Mouse (Mus musculus) embryonic facial prominence, embryonic 13.5 days (tissue): ENCODE results near the gene Pde4d. TPM values are rescaled to one million over a fixed set of nuclear protein-coding genes. Genes with fewer than 3 reads are reported as not detected.
"Not testable (repeated sequence)": the region's sequence is repeated elsewhere in the genome, so short reads cannot be mapped to it uniquely, and the experiment has no call there.

ENCODE experiments used
- ATAC-seq: fragments of 200-750 bp; cut with Nextera tagmentation; 2 replicates; pipeline ENCODE4 v1.8.0; 2017; ENCODE audit warnings: low read depth; ENCODE audit not compliant: insufficient number of reproducible peaks, insufficient read depth, low FRiP score, low TSS enrichment
- H3K27ac ChIP-seq: fragments of 300-500 bp; sonication (generic); 2 replicates; pipeline ENCODE4 v1.5.1; 2015; ENCODE audit warnings: moderate library complexity, mild to moderate bottlenecking, inconsistent platforms
- H3K27me3 ChIP-seq: fragments of 300-500 bp; sonication (generic); 2 replicates; pipeline ENCODE4 v1.6.1; 2015; ENCODE audit warnings: mild to moderate bottlenecking, inconsistent platforms
- H3K36me3 ChIP-seq: fragments of 300-500 bp; sonication (generic); 2 replicates; pipeline ENCODE4 v1.6.1; 2015; ENCODE audit warnings: mild to moderate bottlenecking, inconsistent platforms
- H3K4me1 ChIP-seq: fragments of 300-500 bp; sonication (generic); 2 replicates; pipeline ENCODE4 v1.6.1; 2015; ENCODE audit warnings: inconsistent platforms
- H3K4me2 ChIP-seq: fragments of 300-500 bp; sonication (generic); 2 replicates; pipeline ENCODE4 v1.6.1; 2015; ENCODE audit warnings: moderate library complexity, mild to moderate bottlenecking, inconsistent platforms
- H3K4me3 ChIP-seq: fragments of 300-500 bp; sonication (generic); 2 replicates; pipeline ENCODE4 v1.5.1; 2015; ENCODE audit warnings: mild to moderate bottlenecking, inconsistent platforms
- H3K9ac ChIP-seq: fragments of 300-500 bp; sonication (generic); 2 replicates; pipeline ENCODE4 v1.6.1; 2015; ENCODE audit warnings: mild to moderate bottlenecking, inconsistent platforms
- H3K9me3 ChIP-seq: fragments of 300-500 bp; sonication (generic); 2 replicates; pipeline ENCODE4 v1.6.1; 2016; ENCODE audit warnings: inconsistent platforms
- WGBS: fragments of 180-500 bp; shearing (Covaris S2); methylation state at CpG from one replicate; pipeline ENCODE4 v1.1.7; 2015; ENCODE audit warnings: mixed read lengths; 5-methylcytosine and 5-hydroxymethylcytosine counted together
- polyA plus RNA-seq: library from polyadenylated mRNA; unstranded; fragments of >200 nt; fragmentation: Nextera tagmentation; extraction: Ambion mirVana; gene quantifications from 2 replicates; pipeline ENCODE4 v1.2.1, GENCODE M21; 2015

Pde4d gene
- polyA plus RNA-seq, 1 experiment from 2014 or later: 22.9 TPM

- H3K36me3 ChIP-seq, ATAC-seq, H3K27me3 ChIP-seq, H3K9me3 ChIP-seq, H3K4me2 ChIP-seq, H3K9ac ChIP-seq, H3K4me1 ChIP-seq, H3K27ac ChIP-seq, H3K4me3 ChIP-seq: not testable (repeated sequence)
- 81% methylated on average over 3 of the region's 3 CpGs for WGBS
Measured at GRCm38 (mm10) chr13:108797620-108798019, 347.9 kb downstream of the Pde4d start.

DNA sequence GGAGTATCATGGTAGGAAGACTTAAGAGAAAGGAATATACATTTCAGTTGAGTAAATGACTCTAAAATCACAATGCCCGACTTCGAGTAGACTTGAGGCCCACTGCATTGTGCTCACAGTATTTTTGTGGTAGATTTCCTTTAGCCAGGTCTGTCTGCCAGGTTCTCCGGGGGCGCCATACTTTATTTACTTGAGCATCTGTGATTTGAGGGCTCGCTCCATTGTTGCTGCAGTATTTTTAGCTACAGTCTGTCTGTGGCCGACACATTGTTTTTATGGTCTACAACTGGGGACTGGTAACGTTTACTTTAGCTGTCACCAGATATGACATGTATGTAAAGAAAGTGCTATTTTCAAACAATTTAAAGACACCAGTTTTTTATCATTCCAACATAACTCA lies 359.4 kb downstream of the Pde4d start:
- Histone ChIP-seq H3K9ac (no peak overlapping the region), H3K27ac (no peak overlapping the region), H3K36me3 (no peaks in the 10 kb centered on the region), H3K4me2 (no peak overlapping the region), H3K27me3 (no peaks in the 10 kb centered on the region), H3K9me3 (no peaks in the 10 kb centered on the region), H3K4me1 (no peaks in the 10 kb centered on the region), H3K4me3 (no peak overlapping the region)
- WGBS: 85% methylated on average over 7 of the region's 7 CpGs
- no peak for ATAC-seq

DNA sequence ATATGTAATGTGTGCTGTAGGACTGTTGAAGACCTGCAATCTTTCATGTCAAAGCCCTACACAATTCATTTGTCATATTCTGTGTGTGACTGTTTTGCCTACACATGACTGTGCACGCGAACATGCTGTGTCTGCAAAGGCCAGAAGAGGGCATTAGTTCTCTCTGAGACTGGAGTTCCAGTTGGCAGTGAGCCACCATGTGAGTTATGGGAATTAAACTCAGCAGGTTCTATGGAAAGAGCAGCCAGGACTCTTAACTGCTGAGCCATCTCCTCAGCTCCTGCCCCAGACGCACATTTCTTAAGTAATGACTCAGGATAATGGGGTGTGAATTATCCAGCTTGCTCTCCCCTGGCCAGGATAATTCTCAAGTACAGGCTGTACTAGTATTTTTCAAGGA lies 363.2 kb downstream of the Pde4d start:
- no peak for ATAC-seq
- 47% methylated on average over 3 of the region's 3 CpGs for WGBS
- Histone ChIP-seq H3K4me2 (no peak overlapping the region), H3K9ac (no peak overlapping the region), H3K4me1 (no peaks in the 10 kb centered on the region), H3K27ac (no peak overlapping the region), H3K4me3 (no peak overlapping the region), H3K9me3 (no peaks in the 10 kb centered on the region), H3K36me3 (no peaks in the 10 kb centered on the region), H3K27me3 (no peaks in the 10 kb centered on the region)

- Histone ChIP-seq H3K4me3 (no peak overlapping the region), H3K4me2 (no peak overlapping the region), H3K4me1 (no peaks in the 10 kb centered on the region), H3K27ac (no peak overlapping the region), H3K9me3 (no peaks in the 10 kb centered on the region), H3K9ac (no peak overlapping the region), H3K27me3 (no peaks in the 10 kb centered on the region), H3K36me3 (no peaks in the 10 kb centered on the region)
- no peak for ATAC-seq
- WGBS: 82% methylated on average over 6 of the region's 6 CpGs
Measured at GRCm38 (mm10) chr13:108819846-108820408, 370.2 kb downstream of the Pde4d start.

- Histone ChIP-seq H3K36me3 (no peaks in the 10 kb centered on the region), H3K27me3 (no peaks in the 10 kb centered on the region), H3K4me1 (no peaks in the 10 kb centered on the region), H3K4me3 (no peak overlapping the region), H3K9me3 (no peaks in the 10 kb centered on the region), H3K4me2 (no peak overlapping the region), H3K27ac (no peak overlapping the region), H3K9ac (no peak overlapping the region)
- WGBS: 84% methylated on average over 2 of the region's 2 CpGs
- ATAC-seq: no peak
Measured at GRCm38 (mm10) chr13:108820487-108820886, 370.7 kb downstream of the Pde4d start.

DNA sequence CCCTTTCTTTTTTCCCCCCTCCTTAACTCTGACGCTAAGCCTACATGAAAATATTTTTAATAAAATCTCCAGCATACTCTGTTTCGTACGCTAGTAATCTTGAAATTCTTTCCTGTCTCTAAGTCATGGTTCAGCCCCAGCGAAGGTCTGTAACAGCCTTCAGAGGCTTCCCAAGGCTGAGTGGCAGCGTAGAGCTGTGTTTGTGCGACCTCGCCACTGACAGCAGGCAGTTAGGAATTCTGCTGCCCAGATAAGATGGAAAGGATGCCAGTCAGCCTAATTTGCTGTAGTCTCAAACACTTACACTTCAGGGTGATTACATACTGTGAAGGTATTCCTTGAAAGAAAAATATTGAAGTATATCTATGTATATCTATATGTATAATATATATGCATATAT lies 371.5 kb downstream of the Pde4d start:
- no peak overlapping the region for H3K4me3 ChIP-seq
- WGBS: 83% methylated on average over 7 of the region's 7 CpGs
- no peaks in the 10 kb centered on the region for H3K9me3 ChIP-seq
- H3K27ac ChIP-seq: no peak overlapping the region
- no peaks in the 10 kb centered on the region for H3K27me3 ChIP-seq
- H3K4me2 ChIP-seq: no peak overlapping the region
- no peak overlapping the region for H3K9ac ChIP-seq
- no peaks in the 10 kb centered on the region for H3K4me1 ChIP-seq
- no peaks in the 10 kb centered on the region for H3K36me3 ChIP-seq
- no peak for ATAC-seq

DNA sequence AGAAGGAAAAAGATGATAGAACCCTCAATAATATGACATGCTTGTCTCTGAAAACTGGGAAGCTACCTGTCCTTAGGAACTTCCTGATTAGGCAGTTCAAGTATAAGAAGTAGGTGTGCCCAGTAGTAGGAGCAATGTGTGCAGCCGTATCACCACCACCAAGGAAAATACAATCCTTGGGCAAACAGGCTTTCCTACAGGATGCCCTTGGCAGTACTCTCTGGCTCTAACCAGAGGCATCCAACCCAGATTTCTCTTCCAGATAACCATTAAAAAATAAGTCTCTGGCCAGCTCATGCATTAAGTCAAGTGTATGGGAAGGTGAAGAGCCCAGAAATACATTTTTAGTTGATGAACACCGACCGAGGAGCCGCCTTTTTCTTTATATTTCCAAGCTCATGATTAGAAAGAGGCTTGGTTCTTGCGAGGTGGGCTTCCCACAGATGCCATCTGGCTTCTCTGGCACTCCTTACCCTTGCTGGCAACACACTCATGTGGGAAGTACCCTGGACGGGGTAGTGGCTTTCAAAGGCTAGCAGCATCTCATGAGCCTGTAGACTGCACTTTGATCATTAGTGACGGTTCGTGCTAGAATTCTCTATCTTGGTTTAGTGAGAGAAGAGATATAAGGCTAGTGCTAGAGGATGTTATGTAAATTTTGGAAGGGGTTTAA lies 375.0 kb downstream of the Pde4d start:
- no peak overlapping the region for H3K4me2 ChIP-seq

DNA sequence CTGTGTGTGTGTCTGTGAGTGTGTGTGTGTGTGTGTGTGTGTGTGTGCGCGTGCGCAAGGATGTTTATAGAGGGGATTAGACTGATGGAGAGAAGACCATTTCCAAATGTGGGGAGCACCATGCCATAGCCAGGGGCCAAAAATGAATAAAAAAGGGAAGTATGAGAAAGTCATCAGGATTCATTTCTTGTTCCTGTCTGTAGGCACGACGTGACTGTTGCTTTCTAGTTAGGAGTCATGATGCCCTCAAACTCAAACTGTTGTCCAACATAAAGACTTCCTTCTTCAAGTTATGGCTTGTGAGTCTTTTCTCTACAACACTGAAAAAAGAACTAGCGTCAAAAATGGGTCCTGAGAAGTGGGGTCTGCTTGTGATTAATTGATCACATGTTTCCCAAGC lies 375.8 kb downstream of the Pde4d start:
- H3K27me3 ChIP-seq: no peaks in the 10 kb centered on the region
- H3K4me1 ChIP-seq: no peaks in the 10 kb centered on the region
- no peak overlapping the region for H3K4me3 ChIP-seq
- 89% methylated on average over 6 of the region's 6 CpGs for WGBS
- no peak overlapping the region for H3K9ac ChIP-seq
- no peaks in the 10 kb centered on the region for H3K9me3 ChIP-seq
- ATAC-seq: no peak
- no peak overlapping the region for H3K27ac ChIP-seq
- H3K36me3 ChIP-seq: no peaks in the 10 kb centered on the region
- H3K4me2 ChIP-seq: no peak overlapping the region

More for the DNA sequence above, 375.0 kb downstream of the Pde4d start:
- H3K9ac ChIP-seq: no peak overlapping the region
- no peaks in the 10 kb centered on the region for H3K27me3 ChIP-seq
- ATAC-seq: no peak
- H3K36me3 ChIP-seq: no peaks in the 10 kb centered on the region
- H3K4me3 ChIP-seq: no peak overlapping the region
- H3K9me3 ChIP-seq: no peaks in the 10 kb centered on the region
- H3K27ac ChIP-seq: no peak overlapping the region
- WGBS: 87% methylated on average over 8 of the region's 8 CpGs
- no peaks in the 10 kb centered on the region for H3K4me1 ChIP-seq

GRCm38 (mm10) chr13:108834197-108834596 lies 384.4 kb downstream of the Pde4d start:
- ATAC-seq: no peak
- Histone ChIP-seq H3K27me3 (no peaks in the 10 kb centered on the region), H3K27ac (no peak overlapping the region), H3K36me3 (no peaks in the 10 kb centered on the region), H3K9ac (no peak overlapping the region), H3K4me2 (no peak overlapping the region), H3K4me3 (no peak overlapping the region), H3K4me1 (no peaks in the 10 kb centered on the region), H3K9me3 (no peaks in the 10 kb centered on the region)
- WGBS: 96% methylated on average over 1 of the region's 1 CpGs

- no peak overlapping the region for H3K9ac ChIP-seq
- H3K36me3 ChIP-seq: no peaks in the 10 kb centered on the region
- WGBS: 75% methylated on average over 3 of the region's 3 CpGs
- no peaks in the 10 kb centered on the region for H3K27me3 ChIP-seq
- H3K4me3 ChIP-seq: no peak overlapping the region
- no peak for ATAC-seq
- H3K4me2 ChIP-seq: no peak overlapping the region
- H3K9me3 ChIP-seq: no peaks in the 10 kb centered on the region
- no peak overlapping the region for H3K27ac ChIP-seq
- H3K4me1 ChIP-seq: no peaks in the 10 kb centered on the region
Measured at GRCm38 (mm10) chr13:108836314-108836713, 386.6 kb downstream of the Pde4d start.

- no peaks in the 10 kb centered on the region for H3K36me3 ChIP-seq
- WGBS: 67% methylated on average over 7 of the region's 7 CpGs
Measured at GRCm38 (mm10) chr13:108839142-108839541, 389.4 kb downstream of the Pde4d start.

GRCm38 (mm10) chr13:108854090-108854489 lies 404.3 kb downstream of the Pde4d start:
- no peaks in the 10 kb centered on the region for H3K4me1 ChIP-seq
- no peak for ATAC-seq
- 27% methylated on average over 5 of the region's 5 CpGs for WGBS

More at GRCm38 (mm10) chr13:108839142-108839541, 389.4 kb downstream of the Pde4d start:
- H3K4me1 ChIP-seq: no peaks in the 10 kb centered on the region
- H3K9ac ChIP-seq: no peak overlapping the region
- H3K27ac ChIP-seq: no peak overlapping the region
- no peak overlapping the region for H3K4me3 ChIP-seq
- no peak overlapping the region for H3K4me2 ChIP-seq
- no peaks in the 10 kb centered on the region for H3K9me3 ChIP-seq
- H3K27me3 ChIP-seq: no peaks in the 10 kb centered on the region
- no peak for ATAC-seq

More at GRCm38 (mm10) chr13:108854090-108854489, 404.3 kb downstream of the Pde4d start:
- Histone ChIP-seq H3K27me3 (no peaks in the 10 kb centered on the region), H3K4me2 (no peak overlapping the region), H3K9me3 (no peaks in the 10 kb centered on the region), H3K27ac (no peak overlapping the region), H3K36me3 (no peaks in the 10 kb centered on the region), H3K9ac (no peak overlapping the region), H3K4me3 (no peak overlapping the region)
